Mouse (Mus musculus): Measurements from ENCODE around the gene Sox1. TPM values are rescaled to one million over a fixed set of nuclear protein-coding genes. Genes with fewer than 3 reads are reported as not detected.

The Sox1 gene
- polyA plus RNA-seq, 1 experiment from 2014 or later: not detected

- 21% methylated on average over 10 of the region's 10 CpGs for WGBS (ENCODE audit: insufficient replicate concordance)
- H3K27me3 ChIP-seq (ENCODE audit: control insufficient read depth, insufficient read depth, low read depth, low read length): peaks cover 31% of the 10 kb centered on the region
These were observed 12.9 kb downstream of the Sox1 start for GRCm38 (mm10) chr8:12408020-12408419.

GRCm38 (mm10) chr8:12409976-12410375 lies 14.9 kb downstream of the Sox1 start:
- H3K27ac ChIP-seq (ENCODE audit: low read length): no peak overlapping the region
- H3K9ac ChIP-seq (ENCODE audit: low read depth, low read length): no peak overlapping the region
- 45% methylated on average over 3 of the region's 3 CpGs for WGBS (ENCODE audit: insufficient replicate concordance)
- no peak overlapping the region for H3K4me3 ChIP-seq (ENCODE audit: low read depth, low read length)
- no peaks in the 10 kb centered on the region for H3K9me3 ChIP-seq (replicated peaks; ENCODE audit: control insufficient read depth, low read length)
- H3K4me2 ChIP-seq (ENCODE audit: low read depth, low read length): no peak overlapping the region
- H3K4me1 ChIP-seq (ENCODE audit: control insufficient read depth, low read depth, low read length): no peaks in the 10 kb centered on the region
- ATAC-seq (ENCODE audit: low read depth): no peak
- H3K27me3 ChIP-seq (ENCODE audit: control insufficient read depth, insufficient read depth, low read depth, low read length): peaks cover 13% of the 10 kb centered on the region
- H3K36me3 ChIP-seq (ENCODE audit: control insufficient read depth, insufficient read depth): no peaks in the 10 kb centered on the region

More at GRCm38 (mm10) chr8:12408020-12408419, 12.9 kb downstream of the Sox1 start:
- no peak overlapping the region for H3K4me3 ChIP-seq (ENCODE audit: low read depth, low read length)
- no peak overlapping the region for H3K9ac ChIP-seq (ENCODE audit: low read depth, low read length)
- no peak for ATAC-seq (ENCODE audit: low read depth)
- H3K27ac ChIP-seq (ENCODE audit: low read length): no peak overlapping the region
- H3K4me2 ChIP-seq (ENCODE audit: low read depth, low read length): no peak overlapping the region
- H3K9me3 ChIP-seq (replicated peaks; ENCODE audit: control insufficient read depth, low read length): no peaks in the 10 kb centered on the region
- no peaks in the 10 kb centered on the region for H3K4me1 ChIP-seq (ENCODE audit: control insufficient read depth, low read depth, low read length)
- H3K36me3 ChIP-seq (ENCODE audit: control insufficient read depth, insufficient read depth): no peaks in the 10 kb centered on the region

GRCm38 (mm10) chr8:12417056-12417455 lies 22.0 kb downstream of the Sox1 start:
- Histone ChIP-seq H3K4me3 (ENCODE audit: low read depth, low read length) (no peak overlapping the region), H3K27ac (ENCODE audit: low read length) (no peak overlapping the region), H3K27me3 (ENCODE audit: control insufficient read depth, insufficient read depth, low read depth, low read length) (peaks cover 4% of the 10 kb centered on the region; the same call in 1 of the 2 replicates), H3K36me3 (ENCODE audit: control insufficient read depth, insufficient read depth) (no peaks in the 10 kb centered on the region), H3K4me1 (ENCODE audit: control insufficient read depth, low read depth, low read length) (no peaks in the 10 kb centered on the region), H3K9ac (ENCODE audit: low read depth, low read length) (no peak overlapping the region), H3K9me3 (replicated peaks; ENCODE audit: control insufficient read depth, low read length) (no peaks in the 10 kb centered on the region), H3K4me2 (ENCODE audit: low read depth, low read length) (no peak overlapping the region)
- ATAC-seq (ENCODE audit: low read depth): no peak
- 55% methylated on average over 2 of the region's 2 CpGs for WGBS (ENCODE audit: insufficient replicate concordance)

- ATAC-seq (ENCODE audit: low read depth): no peak
- no peaks in the 10 kb centered on the region for H3K9me3 ChIP-seq (replicated peaks; ENCODE audit: control insufficient read depth, low read length)
- WGBS (ENCODE audit: insufficient replicate concordance): 36% methylated on average over 2 of the region's 2 CpGs
These were observed 25.4 kb downstream of the Sox1 start for GRCm38 (mm10) chr8:12420537-12420936.

GRCm38 (mm10) chr8:12425906-12426305 lies 30.8 kb downstream of the Sox1 start:
- Histone ChIP-seq H3K36me3 (ENCODE audit: control insufficient read depth, insufficient read depth) (no peaks in the 10 kb centered on the region), H3K27ac (ENCODE audit: low read length) (no peak overlapping the region), H3K4me2 (ENCODE audit: low read depth, low read length) (no peak overlapping the region), H3K4me3 (ENCODE audit: low read depth, low read length) (no peak overlapping the region), H3K4me1 (ENCODE audit: control insufficient read depth, low read depth, low read length) (no peaks in the 10 kb centered on the region), H3K27me3 (ENCODE audit: control insufficient read depth, insufficient read depth, low read depth, low read length) (peaks cover 40% of the 10 kb centered on the region), H3K9me3 (replicated peaks; ENCODE audit: control insufficient read depth, low read length) (no peaks in the 10 kb centered on the region), H3K9ac (ENCODE audit: low read depth, low read length) (no peak overlapping the region)
- ATAC-seq (ENCODE audit: low read depth): no peak
- WGBS (ENCODE audit: insufficient replicate concordance): 62% methylated on average over 8 of the region's 8 CpGs

More at GRCm38 (mm10) chr8:12420537-12420936, 25.4 kb downstream of the Sox1 start:
- Histone ChIP-seq H3K27ac (ENCODE audit: low read length) (no peak overlapping the region), H3K4me2 (ENCODE audit: low read depth, low read length) (no peak overlapping the region), H3K4me1 (ENCODE audit: control insufficient read depth, low read depth, low read length) (no peaks in the 10 kb centered on the region), H3K9ac (ENCODE audit: low read depth, low read length) (no peak overlapping the region), H3K36me3 (ENCODE audit: control insufficient read depth, insufficient read depth) (no peaks in the 10 kb centered on the region), H3K27me3 (ENCODE audit: control insufficient read depth, insufficient read depth, low read depth, low read length) (peaks cover 4% of the 10 kb centered on the region; the same call in 1 of the 2 replicates), H3K4me3 (ENCODE audit: low read depth, low read length) (no peak overlapping the region)

- H3K4me3 ChIP-seq (ENCODE audit: low read depth, low read length): no peak overlapping the region
- no peak overlapping the region for H3K4me2 ChIP-seq (ENCODE audit: low read depth, low read length)
- no peaks in the 10 kb centered on the region for H3K4me1 ChIP-seq (ENCODE audit: control insufficient read depth, low read depth, low read length)
- H3K27me3 ChIP-seq (ENCODE audit: control insufficient read depth, insufficient read depth, low read depth, low read length): peaks cover 55% of the 10 kb centered on the region
- H3K9ac ChIP-seq (ENCODE audit: low read depth, low read length): no peak overlapping the region
- no peak overlapping the region for H3K27ac ChIP-seq (ENCODE audit: low read length)
- no peak for ATAC-seq (ENCODE audit: low read depth)
- H3K36me3 ChIP-seq (ENCODE audit: control insufficient read depth, insufficient read depth): no peaks in the 10 kb centered on the region
- H3K9me3 ChIP-seq (replicated peaks; ENCODE audit: control insufficient read depth, low read length): no peaks in the 10 kb centered on the region
- WGBS (ENCODE audit: insufficient replicate concordance): 53% methylated on average over 9 of the region's 9 CpGs
These were observed 32.3 kb downstream of the Sox1 start for GRCm38 (mm10) chr8:12427346-12427745.

GRCm38 (mm10) chr8:12427886-12428799 lies 33.0 kb downstream of the Sox1 start:
- Histone ChIP-seq H3K36me3 (ENCODE audit: control insufficient read depth, insufficient read depth) (no peaks in the 10 kb centered on the region), H3K9me3 (replicated peaks; ENCODE audit: control insufficient read depth, low read length) (no peaks in the 10 kb centered on the region), H3K4me2 (ENCODE audit: low read depth, low read length) (no peak overlapping the region), H3K4me1 (ENCODE audit: control insufficient read depth, low read depth, low read length) (no peaks in the 10 kb centered on the region), H3K4me3 (ENCODE audit: low read depth, low read length) (no peak overlapping the region), H3K27ac (ENCODE audit: low read length) (no peak overlapping the region), H3K9ac (ENCODE audit: low read depth, low read length) (no peak overlapping the region), H3K27me3 (ENCODE audit: control insufficient read depth, insufficient read depth, low read depth, low read length) (peaks cover 60% of the 10 kb centered on the region)
- WGBS (ENCODE audit: insufficient replicate concordance): 13% methylated on average over 26 of the region's 26 CpGs
- ATAC-seq (ENCODE audit: low read depth): no peak

- WGBS (ENCODE audit: insufficient replicate concordance): 28% methylated on average over 5 of the region's 5 CpGs
- Histone ChIP-seq H3K4me2 (ENCODE audit: low read depth, low read length) (no peak overlapping the region), H3K27me3 (ENCODE audit: control insufficient read depth, insufficient read depth, low read depth, low read length) (peaks cover 60% of the 10 kb centered on the region)
These were observed 33.8 kb downstream of the Sox1 start for GRCm38 (mm10) chr8:12428931-12429330.

GRCm38 (mm10) chr8:12429601-12430172 lies 34.6 kb downstream of the Sox1 start:
- no peak overlapping the region for H3K27ac ChIP-seq (ENCODE audit: low read length)
- no peak for ATAC-seq (ENCODE audit: low read depth)
- H3K4me3 ChIP-seq (ENCODE audit: low read depth, low read length): no peak overlapping the region
- no peaks in the 10 kb centered on the region for H3K36me3 ChIP-seq (ENCODE audit: control insufficient read depth, insufficient read depth)
- H3K4me2 ChIP-seq (ENCODE audit: low read depth, low read length): no peak overlapping the region
- H3K4me1 ChIP-seq (ENCODE audit: control insufficient read depth, low read depth, low read length): no peaks in the 10 kb centered on the region
- H3K9ac ChIP-seq (ENCODE audit: low read depth, low read length): no peak overlapping the region
- H3K27me3 ChIP-seq (ENCODE audit: control insufficient read depth, insufficient read depth, low read depth, low read length): peaks cover 60% of the 10 kb centered on the region
- 11% methylated on average over 9 of the region's 9 CpGs for WGBS (ENCODE audit: insufficient replicate concordance)
- H3K9me3 ChIP-seq (replicated peaks; ENCODE audit: control insufficient read depth, low read length): no peaks in the 10 kb centered on the region

More at GRCm38 (mm10) chr8:12428931-12429330, 33.8 kb downstream of the Sox1 start:
- H3K4me3 ChIP-seq (ENCODE audit: low read depth, low read length): no peak overlapping the region
- no peak for ATAC-seq (ENCODE audit: low read depth)
- no peaks in the 10 kb centered on the region for H3K36me3 ChIP-seq (ENCODE audit: control insufficient read depth, insufficient read depth)
- no peaks in the 10 kb centered on the region for H3K9me3 ChIP-seq (replicated peaks; ENCODE audit: control insufficient read depth, low read length)
- H3K4me1 ChIP-seq (ENCODE audit: control insufficient read depth, low read depth, low read length): no peaks in the 10 kb centered on the region
- H3K9ac ChIP-seq (ENCODE audit: low read depth, low read length): no peak overlapping the region
- no peak overlapping the region for H3K27ac ChIP-seq (ENCODE audit: low read length)
